Mouse (Mus musculus): ENCODE results near the gene Brox. TPM values are rescaled to one million over a fixed set of nuclear protein-coding genes. Genes with fewer than 3 reads are reported as not detected.

The Brox gene
- total and polyA plus RNA-seq, 2 experiments from 2014 or later: 89.1 to 120 TPM

DNA sequence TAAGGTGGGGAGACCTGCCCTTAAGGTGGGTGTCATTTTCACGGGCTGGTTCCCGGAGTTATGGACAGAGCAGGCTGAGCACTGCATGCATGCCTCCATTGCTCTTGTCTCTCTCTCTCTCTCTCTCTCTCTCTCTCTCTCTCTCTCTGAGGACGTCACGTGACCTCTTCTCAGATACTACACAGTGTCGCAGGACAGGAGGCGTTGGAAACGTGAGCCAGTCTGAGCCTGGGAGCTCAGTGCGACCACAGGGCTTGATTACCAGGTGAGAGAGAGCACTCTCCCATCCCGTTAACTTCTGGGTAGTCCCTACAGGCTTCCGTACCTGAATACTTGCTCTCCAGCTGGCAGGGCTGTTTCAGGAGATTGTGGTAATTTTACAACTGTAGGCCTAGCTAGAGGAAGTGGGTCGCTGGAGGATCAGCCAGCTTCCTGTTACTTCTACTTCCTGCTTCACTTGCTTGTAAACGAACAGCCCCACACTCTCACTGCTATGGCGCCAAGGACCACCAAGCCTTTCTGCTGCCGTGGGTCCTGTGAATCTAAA lies 31.1 kb downstream of the Brox start:
- H3K4me2 ChIP-seq (ENCODE audit: low read depth, low read length, poor library complexity, severe bottlenecking): no peak overlapping the region
- WGBS: 75% methylated on average over 14 of the region's 14 CpGs
- H3K9me3 ChIP-seq (ENCODE audit: low read length): no peaks in the 10 kb centered on the region
- H3K27ac ChIP-seq (ENCODE audit: low read depth, low read length): no peak overlapping the region
- no peaks in the 10 kb centered on the region for H3K36me3 ChIP-seq (ENCODE audit: insufficient read depth, low read length)
- ATAC-seq (ENCODE audit: low FRiP score) (no peak), DNase-seq (ENCODE audit: low spot score) (no peak)
- no peaks in the 10 kb centered on the region for H3K4me1 ChIP-seq (ENCODE audit: insufficient read depth, low read length)
- TF ChIP-seq CTCF (IDR thresholded peaks at IDR 0.05): no peak
- H3K27me3 ChIP-seq (ENCODE audit: insufficient read depth, low read length): no peaks in the 10 kb centered on the region
- H3K4me3 ChIP-seq (ENCODE audit: low read depth, low read length): no peak overlapping the region
- no peak overlapping the region for H3K9ac ChIP-seq (replicated peaks; ENCODE audit: low read length, poor library complexity, severe bottlenecking)

DNA sequence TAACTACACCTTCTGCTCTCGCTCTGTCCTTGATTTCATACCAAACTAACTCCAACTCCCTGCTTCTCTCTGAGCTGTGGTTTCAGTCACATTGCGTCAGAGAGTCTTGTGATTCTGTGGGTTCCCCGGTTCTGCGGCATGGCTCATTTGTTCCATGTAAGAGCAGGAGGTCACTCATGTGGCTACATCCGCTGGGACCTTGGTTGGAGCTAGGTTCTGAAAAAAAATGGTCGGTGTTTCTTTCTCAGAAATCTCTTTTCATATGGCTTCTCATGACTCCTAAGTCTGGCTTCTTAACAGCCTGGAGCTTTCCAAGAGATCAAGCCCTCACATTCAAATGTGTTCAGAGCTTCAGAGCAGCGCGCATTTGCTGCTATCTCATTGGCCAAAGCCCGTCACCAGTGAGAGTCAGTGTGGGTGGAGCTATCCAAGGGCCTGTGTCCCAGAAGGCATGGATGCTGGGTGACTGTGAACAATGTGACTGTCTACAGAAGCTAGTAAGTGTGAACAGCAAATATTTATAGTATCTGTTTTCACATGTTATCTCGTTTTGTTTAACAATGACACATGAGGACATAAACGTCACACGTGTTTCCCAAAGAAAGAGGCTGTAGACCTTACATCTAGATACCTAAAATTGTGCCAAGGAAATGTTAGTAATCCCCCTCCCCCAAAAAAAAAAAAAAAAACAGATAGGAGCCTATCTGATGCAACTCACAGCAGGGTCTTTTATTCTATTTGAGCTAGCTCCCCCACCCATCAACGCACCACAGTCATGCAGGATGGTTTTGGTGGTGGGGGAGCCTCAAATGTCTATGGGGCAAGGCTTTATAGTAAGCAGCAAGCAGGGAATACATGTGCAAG lies 32.7 kb downstream of the Brox start:
- Histone ChIP-seq H3K36me3 (ENCODE audit: insufficient read depth, low read length) (no peaks in the 10 kb centered on the region), H3K9ac (replicated peaks; ENCODE audit: low read length, poor library complexity, severe bottlenecking) (no peak overlapping the region), H3K27me3 (ENCODE audit: insufficient read depth, low read length) (no peaks in the 10 kb centered on the region), H3K9me3 (ENCODE audit: low read length) (no peaks in the 10 kb centered on the region), H3K27ac (ENCODE audit: low read depth, low read length) (no peak overlapping the region), H3K4me1 (ENCODE audit: insufficient read depth, low read length) (no peaks in the 10 kb centered on the region), H3K4me3 (ENCODE audit: low read depth, low read length) (no peak overlapping the region), H3K4me2 (ENCODE audit: low read depth, low read length, poor library complexity, severe bottlenecking) (no peak overlapping the region)
- WGBS: 76% methylated on average over 13 of the region's 13 CpGs
- DNase-seq (ENCODE audit: low spot score) (no peak), ATAC-seq (ENCODE audit: low FRiP score) (no peak)
- TF ChIP-seq CTCF (IDR thresholded peaks at IDR 0.05): no peak

DNA sequence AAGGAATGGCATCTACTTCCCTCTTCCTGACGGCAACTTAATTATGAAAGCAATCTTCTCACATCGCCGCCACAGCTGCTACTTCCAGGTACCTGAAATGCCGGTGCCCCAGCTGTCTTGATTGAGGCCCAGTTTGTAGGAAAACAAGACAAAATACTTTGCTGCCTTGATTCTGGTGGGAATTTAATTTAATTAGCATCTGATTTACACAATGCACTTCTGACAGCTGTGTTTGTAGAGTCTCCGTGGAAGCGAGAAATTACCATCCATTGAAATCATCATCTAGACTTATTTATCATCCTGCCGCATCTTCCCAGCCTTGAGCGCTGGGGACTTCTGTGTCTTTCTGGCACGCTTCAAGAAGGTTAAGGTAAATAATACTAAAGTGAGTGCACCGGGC lies 44.5 kb downstream of the Brox start:
- no peaks in the 10 kb centered on the region for H3K4me1 ChIP-seq (ENCODE audit: insufficient read depth, low read length)
- H3K4me3 ChIP-seq (ENCODE audit: low read depth, low read length): no peak overlapping the region
- no peaks in the 10 kb centered on the region for H3K9me3 ChIP-seq (ENCODE audit: low read length)
- ATAC-seq (ENCODE audit: low FRiP score) (no peak), DNase-seq (ENCODE audit: low spot score) (peak; percentile 33)
- H3K27ac ChIP-seq (ENCODE audit: low read depth, low read length): no peak overlapping the region
- WGBS: 52% methylated on average over 10 of the region's 10 CpGs
- H3K27me3 ChIP-seq (ENCODE audit: insufficient read depth, low read length): no peaks in the 10 kb centered on the region
- H3K36me3 ChIP-seq (ENCODE audit: insufficient read depth, low read length): no peaks in the 10 kb centered on the region
- H3K4me2 ChIP-seq (ENCODE audit: low read depth, low read length, poor library complexity, severe bottlenecking): no peak overlapping the region
- TF ChIP-seq CTCF (IDR thresholded peaks at IDR 0.05): no peak
- no peak overlapping the region for H3K9ac ChIP-seq (replicated peaks; ENCODE audit: low read length, poor library complexity, severe bottlenecking)

DNA sequence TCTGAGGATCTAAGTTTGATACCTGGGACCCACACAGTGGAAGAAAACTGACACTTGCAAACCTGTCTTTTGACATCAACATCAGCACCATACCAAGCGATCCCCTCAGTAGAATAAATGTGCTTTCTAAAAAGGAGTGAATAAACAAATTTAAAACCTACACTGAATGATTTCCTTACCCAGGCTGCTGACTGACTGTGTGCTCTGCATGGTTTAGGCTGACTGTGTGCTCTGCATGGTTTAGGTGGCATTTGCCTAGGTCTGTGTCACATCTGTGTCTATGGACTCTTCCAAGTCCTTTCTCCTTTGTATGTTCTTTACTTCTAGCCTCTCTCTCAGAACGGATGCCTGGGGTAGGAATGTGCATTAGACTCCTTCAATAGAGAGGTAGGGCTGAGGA lies 45.3 kb downstream of the Brox start:
- Histone ChIP-seq H3K36me3 (ENCODE audit: insufficient read depth, low read length) (no peaks in the 10 kb centered on the region), H3K4me2 (ENCODE audit: low read depth, low read length, poor library complexity, severe bottlenecking) (no peak overlapping the region), H3K9ac (replicated peaks; ENCODE audit: low read length, poor library complexity, severe bottlenecking) (no peak overlapping the region), H3K4me3 (ENCODE audit: low read depth, low read length) (no peak overlapping the region), H3K9me3 (ENCODE audit: low read length) (no peaks in the 10 kb centered on the region), H3K4me1 (ENCODE audit: insufficient read depth, low read length) (no peaks in the 10 kb centered on the region), H3K27ac (ENCODE audit: low read depth, low read length) (no peak overlapping the region), H3K27me3 (ENCODE audit: insufficient read depth, low read length) (no peaks in the 10 kb centered on the region)
- 79% methylated on average over 2 of the region's 2 CpGs for whole genome bisulfite sequencing
- DNase-seq (ENCODE audit: low spot score) (no peak), ATAC-seq (ENCODE audit: low FRiP score) (no peak)
- no peak for TF ChIP-seq CTCF (IDR thresholded peaks at IDR 0.05)

DNA sequence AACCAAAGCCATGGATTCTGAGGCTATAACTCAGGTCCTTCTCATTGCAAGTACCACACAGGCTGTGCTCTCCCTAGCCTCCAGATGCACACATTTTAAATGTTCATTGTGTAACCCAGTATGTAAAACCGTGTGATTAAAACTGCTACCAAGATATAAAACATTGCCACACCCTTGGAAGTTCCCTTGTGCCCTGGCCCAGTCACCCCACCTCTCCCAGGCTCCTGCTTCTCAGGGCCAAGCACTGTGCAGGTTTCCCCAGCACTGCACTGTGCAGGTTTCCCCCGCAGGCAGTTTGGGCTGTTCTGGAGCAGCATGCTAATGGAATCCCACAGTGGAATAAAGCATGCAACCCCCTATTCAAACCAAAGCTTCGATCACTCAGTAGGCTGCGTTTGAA lies 46.5 kb downstream of the Brox start:
- H3K4me3 ChIP-seq (ENCODE audit: low read depth, low read length): no peak overlapping the region
- no peak overlapping the region for H3K4me2 ChIP-seq (ENCODE audit: low read depth, low read length, poor library complexity, severe bottlenecking)
- TF ChIP-seq CTCF (IDR thresholded peaks at IDR 0.05): no peak
- WGBS: 54% methylated on average over 4 of the region's 4 CpGs
- no peaks in the 10 kb centered on the region for H3K27me3 ChIP-seq (ENCODE audit: insufficient read depth, low read length)
- no peak for ATAC-seq (ENCODE audit: low FRiP score)
- DNase-seq (ENCODE audit: low spot score): no peak
- no peak overlapping the region for H3K9ac ChIP-seq (replicated peaks; ENCODE audit: low read length, poor library complexity, severe bottlenecking)
- H3K36me3 ChIP-seq (ENCODE audit: insufficient read depth, low read length): no peaks in the 10 kb centered on the region
- H3K27ac ChIP-seq (ENCODE audit: low read depth, low read length): no peak overlapping the region
- H3K9me3 ChIP-seq (ENCODE audit: low read length): no peaks in the 10 kb centered on the region
- no peaks in the 10 kb centered on the region for H3K4me1 ChIP-seq (ENCODE audit: insufficient read depth, low read length)

DNA sequence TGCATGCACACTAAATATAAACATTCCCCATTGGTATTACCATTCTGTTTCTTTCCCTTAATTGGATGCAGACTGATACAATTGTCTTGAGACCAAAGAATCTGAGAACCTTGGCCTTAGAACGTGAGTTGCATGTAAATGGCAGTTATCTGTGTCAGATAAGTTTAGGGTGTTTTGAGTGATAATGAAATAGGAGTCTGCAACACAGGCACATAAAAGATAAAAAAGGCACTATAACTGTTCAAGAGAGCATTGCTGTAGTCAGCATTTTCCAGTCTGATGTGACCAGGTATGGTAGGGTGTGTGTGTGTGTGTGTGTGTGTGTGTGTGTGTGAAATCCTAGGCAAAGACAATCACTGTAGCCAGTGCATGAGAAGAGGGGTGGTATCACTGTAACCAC lies 48.9 kb downstream of the Brox start:
- Histone ChIP-seq H3K4me1 (ENCODE audit: insufficient read depth, low read length) (no peaks in the 10 kb centered on the region), H3K27ac (ENCODE audit: low read depth, low read length) (no peak overlapping the region), H3K4me3 (ENCODE audit: low read depth, low read length) (no peak overlapping the region), H3K27me3 (ENCODE audit: insufficient read depth, low read length) (no peaks in the 10 kb centered on the region), H3K36me3 (ENCODE audit: insufficient read depth, low read length) (no peaks in the 10 kb centered on the region), H3K9ac (replicated peaks; ENCODE audit: low read length, poor library complexity, severe bottlenecking) (no peak overlapping the region), H3K4me2 (ENCODE audit: low read depth, low read length, poor library complexity, severe bottlenecking) (no peak overlapping the region), H3K9me3 (ENCODE audit: low read length) (no peaks in the 10 kb centered on the region)
- 47% methylated on average over 1 of the region's 1 CpGs for WGBS
- TF ChIP-seq CTCF (IDR thresholded peaks at IDR 0.05): no peak
- no peak for DNase-seq (ENCODE audit: low spot score)
- ATAC-seq (ENCODE audit: low FRiP score): 0 out of 2 replicates have a peak, but pooled peaks have one; percentile 3
